Mouse (Mus musculus): ENCODE results near the gene Mkrn2os.
"Not testable (repeated sequence)": the region's sequence is repeated elsewhere in the genome, so short reads cannot be mapped to it uniquely, and the experiment has no call there.

Mkrn2os gene

GRCm38 (mm10) chr6:115592458-115592857 is at the start of gene Mkrn2os:
Gene Mkrn2os, minus strand, starts transcription at chr6:115592576.
- no peak for DNase-seq (ENCODE audit: low spot score in 2 of 2)

- not testable (repeated sequence) for DNase-seq (ENCODE audit: low spot score in 2 of 2)
Observed at GRCm38 (mm10) chr6:115638188-115638587, 45.8 kb upstream of the Mkrn2os start.

- no peak for DNase-seq (ENCODE audit: low spot score in 2 of 2)
Observed at GRCm38 (mm10) chr6:115634015-115634414, 41.6 kb upstream of the Mkrn2os start.

GRCm38 (mm10) chr6:115631056-115631795 is 38.9 kb upstream of the Mkrn2os start:
- DNase-seq (ENCODE audit: low spot score in 2 of 2): no peak

- DNase-seq (ENCODE audit: low spot score in 2 of 2): no peak
Observed at GRCm38 (mm10) chr6:115626121-115626520, 33.7 kb upstream of the Mkrn2os start.

GRCm38 (mm10) chr6:115620942-115621341 is 28.6 kb upstream of the Mkrn2os start:
- DNase-seq (ENCODE audit: low spot score in 2 of 2): no peak

- no peak for DNase-seq (ENCODE audit: low spot score in 2 of 2)
Observed at GRCm38 (mm10) chr6:115619818-115620217, 27.4 kb upstream of the Mkrn2os start.

- no peak for DNase-seq (ENCODE audit: low spot score in 2 of 2)
Observed at GRCm38 (mm10) chr6:115615983-115616382, 23.6 kb upstream of the Mkrn2os start.

- no peak for DNase-seq (ENCODE audit: low spot score in 2 of 2)
Observed at GRCm38 (mm10) chr6:115613793-115614192, 21.4 kb upstream of the Mkrn2os start.

- DNase-seq (ENCODE audit: low spot score in 2 of 2): no peak
Observed at GRCm38 (mm10) chr6:115610301-115610700, 17.9 kb upstream of the Mkrn2os start.

GRCm38 (mm10) chr6:115609121-115609520 is 16.7 kb upstream of the Mkrn2os start:
- DNase-seq (ENCODE audit: low spot score in 2 of 2): no peak

- no peak for DNase-seq (ENCODE audit: low spot score in 2 of 2)
Observed at GRCm38 (mm10) chr6:115607429-115607828, 15.1 kb upstream of the Mkrn2os start.

GRCm38 (mm10) chr6:115606461-115606860 is 14.1 kb upstream of the Mkrn2os start:
- no peak for DNase-seq (ENCODE audit: low spot score in 2 of 2)

GRCm38 (mm10) chr6:115601715-115602523 is 9.5 kb upstream of the Mkrn2os start, which contains the start of gene Mkrn2:
Gene Mkrn2, plus strand, starts transcription at chr6:115601902.
- peak; percentile 64 to 83 for DNase-seq (ENCODE audit: low spot score in 2 of 2)

GRCm38 (mm10) chr6:115601322-115601714 is 8.9 kb upstream of the Mkrn2os start:
- no peak for DNase-seq (ENCODE audit: low spot score in 2 of 2)

- no peak for DNase-seq (ENCODE audit: low spot score in 2 of 2)
Observed at GRCm38 (mm10) chr6:115595667-115596066, 3.3 kb upstream of the Mkrn2os start.

GRCm38 (mm10) chr6:115594463-115594862 is 2.1 kb upstream of the Mkrn2os start:
- no peak for DNase-seq (ENCODE audit: low spot score in 2 of 2)

GRCm38 (mm10) chr6:115593252-115593651 is 876 bp upstream of the Mkrn2os start:
- no peak for DNase-seq (ENCODE audit: low spot score in 2 of 2)

GRCm38 (mm10) chr6:115591692-115592359 is 550 bp downstream of the Mkrn2os start:
- DNase-seq (ENCODE audit: low spot score in 2 of 2): no peak

GRCm38 (mm10) chr6:115586321-115586720 is 6.1 kb downstream of the Mkrn2os start:
- DNase-seq (ENCODE audit: low spot score in 2 of 2): no peak

GRCm38 (mm10) chr6:115584176-115584575 is 8.2 kb downstream of the Mkrn2os start:
- no peak for DNase-seq (ENCODE audit: low spot score in 2 of 2)

GRCm38 (mm10) chr6:115583430-115584125 is 8.8 kb downstream of the Mkrn2os start:
- DNase-seq (ENCODE audit: low spot score in 2 of 2): no peak
